Mouse (Mus musculus): ENCODE data around the gene S100a13.

DNA sequence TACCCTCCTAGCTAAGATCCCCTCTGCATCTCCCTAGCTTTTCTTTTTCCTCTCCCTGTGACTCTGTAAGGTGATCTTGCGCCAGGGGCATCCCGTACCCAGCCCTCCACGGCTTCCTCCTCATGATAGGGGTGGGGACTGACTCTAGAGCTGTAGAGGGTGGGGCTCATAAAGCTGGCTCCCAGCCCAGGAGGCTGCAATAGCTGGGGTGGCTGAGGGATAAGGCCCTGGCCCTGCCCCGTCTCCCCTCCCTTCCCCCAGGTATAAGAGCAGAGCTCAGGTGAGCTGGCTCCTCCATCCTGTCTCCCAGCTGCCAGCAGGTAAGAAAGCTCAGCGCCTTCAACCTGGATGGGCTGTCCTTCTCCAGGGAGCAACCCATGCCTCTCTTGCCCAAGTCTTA lies 12.3 kb downstream of the S100a13 start, which contains the start of gene S100a14:
- TF ChIP-seq CTCF (IDR thresholded peaks at IDR 0.05; ENCODE audit: extremely low read depth, insufficient read depth, low read length) (no peak), POLR2A (IDR thresholded peaks at IDR 0.05; ENCODE audit: extremely low read depth, insufficient read depth, low read length) (no peak)
